Mouse (Mus musculus): ENCODE results near the gene Nfkbia. TPM values are rescaled to one million over a fixed set of nuclear protein-coding genes. Genes with fewer than 3 reads are reported as not detected.
A peak's percentile ranks its signal among the peaks of the same experiment; 100 is the strongest.

Gene Nfkbia
- polyA plus RNA-seq, 1 experiment from 2014 or later: 56.9 TPM

- no peak for DNase-seq (ENCODE audit: low spot score)
- peaks cover 17% of the 10 kb centered on the region for H3K4me1 ChIP-seq
- no peaks in the 10 kb centered on the region for H3K9me3 ChIP-seq (replicated peaks)
- H3K27ac ChIP-seq: no peak overlapping the region
- no peaks in the 10 kb centered on the region for H3K36me3 ChIP-seq
- 69% methylated on average over 3 of the region's 3 CpGs for WGBS
- H3K27me3 ChIP-seq (ENCODE audit: low read depth, poor library complexity, severe bottlenecking): no peaks in the 10 kb centered on the region
- H3K4me3 ChIP-seq: no peak overlapping the region
Measured at GRCm38 (mm10) chr12:55456136-55456535, 36.3 kb downstream of the Nfkbia start.

- Histone ChIP-seq H3K36me3 (no peaks in the 10 kb centered on the region), H3K27me3 (ENCODE audit: low read depth, poor library complexity, severe bottlenecking) (no peaks in the 10 kb centered on the region), H3K27ac (no peak overlapping the region), H3K4me1 (peaks cover 20% of the 10 kb centered on the region), H3K4me3 (no peak overlapping the region), H3K9me3 (replicated peaks) (no peaks in the 10 kb centered on the region)
- no peak for DNase-seq (ENCODE audit: low spot score)
- 86% methylated on average over 10 of the region's 10 CpGs for WGBS
Measured at GRCm38 (mm10) chr12:55455206-55455605, 37.2 kb downstream of the Nfkbia start.

- H3K27ac ChIP-seq: no peak overlapping the region
- no peak overlapping the region for H3K4me3 ChIP-seq
- WGBS: 76% methylated on average over 4 of the region's 4 CpGs
- no peaks in the 10 kb centered on the region for H3K36me3 ChIP-seq
- H3K27me3 ChIP-seq (ENCODE audit: low read depth, poor library complexity, severe bottlenecking): no peaks in the 10 kb centered on the region
- no peak for DNase-seq (ENCODE audit: low spot score)
- H3K9me3 ChIP-seq (replicated peaks): no peaks in the 10 kb centered on the region
- peaks cover 24% of the 10 kb centered on the region for H3K4me1 ChIP-seq
Measured at GRCm38 (mm10) chr12:55453924-55454323, 38.5 kb downstream of the Nfkbia start.

GRCm38 (mm10) chr12:55452839-55453238 is 39.6 kb downstream of the Nfkbia start:
- DNase-seq (ENCODE audit: low spot score): no peak
- H3K4me3 ChIP-seq: no peak overlapping the region
- peaks cover 24% of the 10 kb centered on the region for H3K4me1 ChIP-seq
- no peaks in the 10 kb centered on the region for H3K9me3 ChIP-seq (replicated peaks)
- H3K27ac ChIP-seq: peak overlapping the region; percentile 14; the same call in 1 of the 2 replicates
- no peaks in the 10 kb centered on the region for H3K36me3 ChIP-seq
- WGBS: 75% methylated on average over 5 of the region's 5 CpGs
- H3K27me3 ChIP-seq (ENCODE audit: low read depth, poor library complexity, severe bottlenecking): no peaks in the 10 kb centered on the region

- WGBS: 71% methylated on average over 16 of the region's 16 CpGs
- H3K4me1 ChIP-seq: peaks cover 45% of the 10 kb centered on the region
- no peak overlapping the region for H3K4me3 ChIP-seq
- H3K36me3 ChIP-seq: no peaks in the 10 kb centered on the region
- no peak for DNase-seq (ENCODE audit: low spot score)
- peak overlapping the region; percentile 53 for H3K27ac ChIP-seq
- H3K9me3 ChIP-seq (replicated peaks): no peaks in the 10 kb centered on the region
- no peaks in the 10 kb centered on the region for H3K27me3 ChIP-seq (ENCODE audit: low read depth, poor library complexity, severe bottlenecking)
Measured at GRCm38 (mm10) chr12:55450421-55450820, 42.0 kb downstream of the Nfkbia start.

GRCm38 (mm10) chr12:55449048-55449447 is 43.4 kb downstream of the Nfkbia start:
- Histone ChIP-seq H3K36me3 (no peaks in the 10 kb centered on the region), H3K4me1 (peaks cover 45% of the 10 kb centered on the region), H3K4me3 (no peak overlapping the region), H3K27ac (no peak overlapping the region), H3K27me3 (ENCODE audit: low read depth, poor library complexity, severe bottlenecking) (no peaks in the 10 kb centered on the region), H3K9me3 (replicated peaks) (no peaks in the 10 kb centered on the region)
- 85% methylated on average over 2 of the region's 2 CpGs for WGBS
- no peak for DNase-seq (ENCODE audit: low spot score)

GRCm38 (mm10) chr12:55448457-55448856 is 44.0 kb downstream of the Nfkbia start:
- DNase-seq (ENCODE audit: low spot score): no peak
- no peaks in the 10 kb centered on the region for H3K27me3 ChIP-seq (ENCODE audit: low read depth, poor library complexity, severe bottlenecking)
- peaks cover 42% of the 10 kb centered on the region for H3K4me1 ChIP-seq
- no peak overlapping the region for H3K4me3 ChIP-seq
- no peak overlapping the region for H3K27ac ChIP-seq
- H3K36me3 ChIP-seq: no peaks in the 10 kb centered on the region
- no peaks in the 10 kb centered on the region for H3K9me3 ChIP-seq (replicated peaks)
- WGBS: 81% methylated on average over 2 of the region's 2 CpGs

GRCm38 (mm10) chr12:55447396-55447760 is 45.1 kb downstream of the Nfkbia start:
- WGBS: 89% methylated on average over 11 of the region's 11 CpGs
- Histone ChIP-seq H3K9me3 (replicated peaks) (no peaks in the 10 kb centered on the region), H3K27me3 (ENCODE audit: low read depth, poor library complexity, severe bottlenecking) (no peaks in the 10 kb centered on the region), H3K4me3 (no peak overlapping the region), H3K27ac (peak overlapping the region; percentile 86), H3K36me3 (no peaks in the 10 kb centered on the region), H3K4me1 (peaks cover 39% of the 10 kb centered on the region)
- DNase-seq (ENCODE audit: low spot score): no peak

GRCm38 (mm10) chr12:55446746-55447395 is 45.6 kb downstream of the Nfkbia start:
- Histone ChIP-seq H3K36me3 (no peaks in the 10 kb centered on the region), H3K4me1 (peaks cover 36% of the 10 kb centered on the region), H3K27me3 (ENCODE audit: low read depth, poor library complexity, severe bottlenecking) (no peaks in the 10 kb centered on the region), H3K4me3 (no peak overlapping the region), H3K9me3 (replicated peaks) (no peaks in the 10 kb centered on the region), H3K27ac (peak overlapping the region; percentile 86)
- DNase-seq (ENCODE audit: low spot score): peak; percentile 65
- 43% methylated on average over 13 of the region's 13 CpGs for WGBS

GRCm38 (mm10) chr12:55446366-55446745 is 46.1 kb downstream of the Nfkbia start:
- Histone ChIP-seq H3K27me3 (ENCODE audit: low read depth, poor library complexity, severe bottlenecking) (no peaks in the 10 kb centered on the region), H3K36me3 (no peaks in the 10 kb centered on the region), H3K9me3 (replicated peaks) (no peaks in the 10 kb centered on the region), H3K27ac (peak overlapping the region; percentile 86), H3K4me1 (peaks cover 36% of the 10 kb centered on the region), H3K4me3 (no peak overlapping the region)
- 82% methylated on average over 4 of the region's 4 CpGs for whole genome bisulfite sequencing
- DNase-seq (ENCODE audit: low spot score): no peak

GRCm38 (mm10) chr12:55445583-55445982 is 46.9 kb downstream of the Nfkbia start:
- WGBS: 88% methylated on average over 4 of the region's 4 CpGs
- Histone ChIP-seq H3K4me1 (peaks cover 37% of the 10 kb centered on the region), H3K4me3 (no peak overlapping the region), H3K27ac (peak overlapping the region; percentile 86; the same call in 1 of the 2 replicates), H3K27me3 (ENCODE audit: low read depth, poor library complexity, severe bottlenecking) (no peaks in the 10 kb centered on the region), H3K9me3 (replicated peaks) (no peaks in the 10 kb centered on the region), H3K36me3 (no peaks in the 10 kb centered on the region)
- no peak for DNase-seq (ENCODE audit: low spot score)

GRCm38 (mm10) chr12:55444031-55444451 is 48.4 kb downstream of the Nfkbia start:
- 82% methylated on average over 4 of the region's 4 CpGs for WGBS
- Histone ChIP-seq H3K9me3 (replicated peaks) (no peaks in the 10 kb centered on the region), H3K27ac (no peak overlapping the region), H3K4me3 (no peak overlapping the region), H3K27me3 (ENCODE audit: low read depth, poor library complexity, severe bottlenecking) (no peaks in the 10 kb centered on the region), H3K4me1 (peaks cover 40% of the 10 kb centered on the region), H3K36me3 (no peaks in the 10 kb centered on the region)
- no peak for DNase-seq (ENCODE audit: low spot score)

- H3K4me1 ChIP-seq: peaks cover 49% of the 10 kb centered on the region
- no peak overlapping the region for H3K4me3 ChIP-seq
- H3K27ac ChIP-seq: peak overlapping the region; percentile 47
- H3K36me3 ChIP-seq: no peaks in the 10 kb centered on the region
- no peak for DNase-seq (ENCODE audit: low spot score)
- H3K27me3 ChIP-seq (ENCODE audit: low read depth, poor library complexity, severe bottlenecking): no peaks in the 10 kb centered on the region
- H3K9me3 ChIP-seq (replicated peaks): no peaks in the 10 kb centered on the region
- WGBS: 63% methylated on average over 9 of the region's 9 CpGs
Measured at GRCm38 (mm10) chr12:55442861-55443850, 49.3 kb downstream of the Nfkbia start.
